Mouse (Mus musculus): ENCODE measurements around the gene Hist1h2af. TPM values are rescaled to one million over a fixed set of nuclear protein-coding genes. Genes with fewer than 3 reads are reported as not detected.
"Not testable (repeated sequence)": the region's sequence is repeated elsewhere in the genome, so short reads cannot be mapped to it uniquely, and the experiment has no call there.

Gene Hist1h2af
- polyA plus RNA-seq, 1 experiment from 2014 or later = 8.3 TPM

DNA sequence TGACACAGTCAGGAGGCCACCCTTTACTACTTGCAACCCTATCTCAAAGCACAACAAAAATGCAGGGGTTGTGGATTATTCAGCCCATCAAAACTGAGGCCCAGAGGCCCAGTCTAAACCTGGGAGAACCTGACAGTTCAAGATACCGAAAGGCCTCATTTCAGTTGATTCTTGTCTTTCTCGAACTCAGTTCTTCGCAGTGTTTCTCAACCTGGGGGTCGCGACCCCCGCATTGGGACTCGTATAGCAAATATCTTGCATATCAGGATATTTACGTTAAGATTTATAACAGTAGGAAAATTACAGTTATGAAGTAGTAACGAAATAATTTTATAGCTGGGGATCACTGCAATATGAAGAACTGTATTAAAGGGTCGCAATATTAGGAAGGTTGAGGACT lies 7.8 kb upstream of the Hist1h2af start:
- H3K9me3 ChIP-seq (replicated peaks) = no peaks in the 10 kb centered on the region
- 2% methylated on average over 10 of the region's 10 CpGs for WGBS (ENCODE audit: insufficient replicate concordance)

DNA sequence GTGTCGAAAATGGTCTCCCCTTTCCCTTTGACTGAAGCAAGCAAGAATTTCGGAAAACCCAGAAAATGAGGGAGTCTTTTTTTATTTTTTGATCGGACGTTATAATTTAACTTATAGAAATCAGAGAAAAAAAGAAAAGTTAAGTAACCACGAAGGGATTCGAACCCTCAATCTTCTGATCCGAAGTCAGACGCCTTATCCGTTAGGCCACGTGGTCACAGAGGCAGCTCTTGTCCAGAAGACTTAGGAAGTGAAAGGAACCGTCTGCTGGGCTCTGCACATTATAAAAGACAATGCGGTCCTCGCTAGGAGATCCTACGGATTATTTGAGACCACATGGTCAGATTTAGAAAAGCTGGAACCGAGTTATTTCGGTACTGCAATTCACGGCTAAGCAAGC lies 7.4 kb upstream of the Hist1h2af start:
- Histone ChIP-seq H3K9ac (peak overlapping the region; percentile 32; the same call in 1 of the 2 replicates), H3K27me3 (no peaks in the 10 kb centered on the region), H3K4me1 (replicated peaks) (peaks cover 40% of the 10 kb centered on the region), H3K4me2 (peak overlapping the region; percentile 65), H3K9me3 (replicated peaks) (no peaks in the 10 kb centered on the region), H3K4me3 (replicated peaks) (peak overlapping the region; percentile 45), H3K36me3 (replicated peaks) (no peaks in the 10 kb centered on the region), H3K27ac (replicated peaks) (no peak overlapping the region)
- no peak for ATAC-seq (ENCODE audit: insufficient read depth)
- under 1% methylated on average over 17 of the region's 17 CpGs for WGBS (ENCODE audit: insufficient replicate concordance)

More for the DNA sequence above, 7.8 kb upstream of the Hist1h2af start:
- Histone ChIP-seq H3K4me3 (replicated peaks) (peak overlapping the region; percentile 45), H3K36me3 (replicated peaks) (no peaks in the 10 kb centered on the region), H3K9ac (peak overlapping the region; percentile 26; the same call in 1 of the 2 replicates), H3K4me2 (peak overlapping the region; percentile 65), H3K27me3 (no peaks in the 10 kb centered on the region), H3K27ac (replicated peaks) (0 out of 2 replicates have a peak overlapping the region, but pooled peaks have one; percentile 25), H3K4me1 (replicated peaks) (peaks cover 44% of the 10 kb centered on the region)
- ATAC-seq (ENCODE audit: insufficient read depth) = no peak

DNA sequence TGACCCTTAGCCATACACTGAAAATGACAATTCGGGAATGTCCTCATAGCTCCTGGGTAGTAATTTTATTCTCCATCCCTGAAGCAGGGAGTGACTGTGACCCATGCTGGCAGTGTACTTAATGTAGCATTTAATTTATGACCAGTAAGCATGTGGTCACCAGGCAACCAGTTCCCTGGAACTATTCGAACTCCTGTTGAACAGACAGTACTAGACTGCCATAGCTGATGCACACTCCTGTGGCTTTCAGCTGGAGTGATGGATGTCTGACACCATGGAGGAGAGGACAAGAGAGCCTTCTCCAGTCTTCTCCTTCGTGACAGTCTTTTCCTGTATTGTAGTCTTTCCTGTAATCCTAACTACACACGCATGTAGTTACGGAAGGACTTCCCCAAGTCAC lies 4.7 kb upstream of the Hist1h2af start:
- Histone ChIP-seq H3K9me3 (replicated peaks) (no peaks in the 10 kb centered on the region), H3K9ac (no peak overlapping the region), H3K36me3 (replicated peaks) (no peaks in the 10 kb centered on the region), H3K27ac (replicated peaks) (peak overlapping the region; percentile 29; the same call in 1 of the 2 replicates), H3K4me3 (replicated peaks) (no peak overlapping the region), H3K4me2 (no peak overlapping the region), H3K4me1 (replicated peaks) (peaks cover 45% of the 10 kb centered on the region), H3K27me3 (no peaks in the 10 kb centered on the region)
- 80% methylated on average over 5 of the region's 5 CpGs for WGBS (ENCODE audit: insufficient replicate concordance)
- ATAC-seq (ENCODE audit: insufficient read depth) = no peak

DNA sequence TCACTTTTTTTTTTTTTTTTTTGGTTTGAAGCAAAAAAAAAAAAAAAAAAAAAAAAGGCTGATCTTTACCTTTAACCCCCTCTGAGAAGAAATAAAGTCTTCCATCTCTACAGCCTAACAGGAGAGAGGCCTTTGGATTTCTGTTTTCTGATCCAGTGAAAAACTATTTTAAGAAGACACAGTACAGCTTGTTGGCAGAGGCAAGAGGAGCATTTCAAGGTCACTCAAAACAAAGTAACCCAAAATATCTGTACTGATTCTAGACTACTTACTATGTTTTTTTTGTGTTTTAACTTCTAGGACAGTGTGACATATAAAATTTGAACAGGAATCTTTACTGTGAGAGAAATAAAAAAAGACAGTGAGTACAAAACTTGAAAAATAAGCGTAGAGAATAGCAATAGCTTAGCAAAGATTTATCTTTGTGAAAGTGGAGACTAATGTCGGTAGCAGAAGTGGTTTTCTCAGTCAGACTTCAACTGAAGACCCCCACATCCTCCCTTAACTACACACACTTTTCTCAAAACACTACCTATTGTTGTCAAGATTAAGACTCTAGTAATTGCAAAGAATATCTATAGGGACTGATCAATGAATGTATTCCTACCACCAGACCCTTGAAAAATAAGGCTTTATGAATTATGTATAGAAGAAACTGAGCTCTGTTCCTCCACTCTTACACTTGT lies 4.1 kb upstream of the Hist1h2af start:
- Histone ChIP-seq H3K9me3 (replicated peaks) (no peaks in the 10 kb centered on the region), H3K27me3 (no peaks in the 10 kb centered on the region), H3K4me3 (replicated peaks) (peak overlapping the region; percentile 66), H3K4me1 (replicated peaks) (peaks cover 44% of the 10 kb centered on the region), H3K36me3 (replicated peaks) (no peaks in the 10 kb centered on the region), H3K9ac (peak overlapping the region; percentile 75), H3K4me2 (peak overlapping the region; percentile 78), H3K27ac (replicated peaks) (peak overlapping the region; percentile 98)
- no peak for ATAC-seq (ENCODE audit: insufficient read depth)
- WGBS (ENCODE audit: insufficient replicate concordance) = 21% methylated on average over 2 of the region's 2 CpGs

DNA sequence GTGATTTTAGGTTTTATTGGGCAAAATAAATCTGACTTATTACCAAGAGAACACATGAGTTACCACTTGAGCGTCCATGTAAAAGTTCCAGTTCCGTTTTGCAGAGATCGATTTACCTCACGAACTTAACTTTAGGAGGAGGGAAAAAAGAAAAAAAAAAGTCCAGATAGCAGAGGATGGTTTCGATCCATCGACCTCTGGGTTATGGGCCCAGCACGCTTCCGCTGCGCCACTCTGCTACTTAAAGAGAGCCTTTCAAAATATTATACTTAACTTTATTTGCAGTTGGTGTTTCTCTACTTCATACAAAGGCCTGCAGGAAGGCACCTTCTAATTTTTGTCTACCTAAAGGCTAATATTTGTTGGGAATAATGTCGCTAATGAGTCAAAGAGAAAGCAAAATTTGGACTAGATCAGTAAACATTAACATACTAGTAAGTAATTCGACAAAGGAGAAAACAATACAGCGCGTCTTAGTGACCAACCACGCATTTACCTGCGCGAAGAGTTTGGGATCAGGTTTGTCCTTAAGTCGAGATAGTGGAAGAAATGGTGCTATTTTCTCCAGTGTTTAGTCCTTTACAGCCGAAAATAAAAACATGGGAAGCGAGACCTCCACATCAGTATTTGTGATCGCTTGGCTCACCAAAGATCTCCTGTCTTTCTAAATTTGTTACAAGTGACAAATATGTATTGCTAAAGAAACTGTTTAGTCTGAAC lies 3.4 kb upstream of the Hist1h2af start:
- H3K4me2 ChIP-seq = peak overlapping the region; percentile 78
- under 1% methylated on average over 20 of the region's 20 CpGs for WGBS (ENCODE audit: insufficient replicate concordance)
- peak overlapping the region; percentile 75 for H3K9ac ChIP-seq
- H3K36me3 ChIP-seq (replicated peaks) = no peaks in the 10 kb centered on the region
- no peak for ATAC-seq (ENCODE audit: insufficient read depth)
- H3K4me3 ChIP-seq (replicated peaks) = peak overlapping the region; percentile 66
- H3K4me1 ChIP-seq (replicated peaks) = peaks cover 42% of the 10 kb centered on the region
- no peaks in the 10 kb centered on the region for H3K27me3 ChIP-seq
- H3K27ac ChIP-seq (replicated peaks) = peak overlapping the region; percentile 98
- no peaks in the 10 kb centered on the region for H3K9me3 ChIP-seq (replicated peaks)

DNA sequence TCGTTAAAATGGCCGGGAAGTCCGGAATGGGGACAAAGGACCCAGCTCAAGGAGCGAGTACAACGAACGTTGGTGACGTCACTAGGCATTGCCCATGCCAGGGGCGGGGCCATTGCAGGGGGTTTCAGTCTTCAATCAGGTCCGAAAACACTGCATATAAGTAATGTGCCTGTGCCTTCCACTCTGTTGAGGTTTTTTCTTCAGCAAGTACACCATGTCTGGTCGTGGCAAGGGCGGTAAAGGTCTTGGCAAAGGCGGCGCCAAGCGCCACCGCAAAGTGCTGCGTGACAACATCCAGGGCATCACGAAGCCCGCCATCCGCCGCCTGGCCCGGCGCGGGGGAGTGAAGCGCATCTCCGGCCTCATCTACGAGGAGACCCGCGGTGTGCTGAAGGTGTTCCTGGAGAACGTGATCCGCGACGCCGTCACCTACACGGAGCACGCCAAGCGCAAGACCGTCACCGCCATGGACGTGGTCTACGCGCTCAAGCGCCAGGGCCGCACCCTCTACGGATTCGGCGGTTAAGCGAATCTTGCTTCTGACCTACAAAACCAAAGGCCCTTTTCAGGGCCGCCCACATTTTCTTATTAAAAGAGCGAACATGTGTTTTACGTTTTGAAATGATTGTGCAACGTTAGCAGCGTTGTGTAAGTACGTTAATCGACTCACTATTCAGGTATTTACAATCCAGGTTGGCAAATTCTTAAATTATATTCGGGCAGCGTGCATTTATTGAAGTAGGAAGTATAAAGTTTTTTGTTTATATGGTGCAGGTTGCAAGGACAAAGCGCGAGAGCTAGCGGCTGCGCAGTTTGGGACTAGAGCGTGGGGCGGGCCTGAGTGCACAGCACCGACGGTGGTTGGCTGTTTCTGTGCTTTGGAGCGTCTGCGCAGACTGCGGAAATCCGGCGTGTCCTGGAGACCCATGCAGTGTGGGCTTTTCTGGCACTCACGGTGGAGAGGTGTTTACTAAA lies 2.5 kb upstream of the Hist1h2af start, which contains the start of gene Hist1h4h:
Gene Hist1h4h, plus strand, starts transcription at position 150 of the 975 bp plus-strand sequence.
- H3K4me2 ChIP-seq = peak within 1 kb of the TSS; percentile 78
- under 1% methylated on average over 64 of the region's 70 CpGs for WGBS (ENCODE audit: insufficient replicate concordance)
- no peaks in the 10 kb centered on the region for H3K27me3 ChIP-seq
- peak within 1 kb of the TSS; percentile 75 for H3K9ac ChIP-seq
- peak within 1 kb of the TSS; percentile 66 for H3K4me3 ChIP-seq (replicated peaks)
- H3K9me3 ChIP-seq (replicated peaks) = no peaks in the 10 kb centered on the region
- no peaks in the 10 kb centered on the region for H3K36me3 ChIP-seq (replicated peaks)
- ATAC-seq (ENCODE audit: insufficient read depth) = peak; percentile 59
- peak within 1 kb of the TSS; percentile 98 for H3K27ac ChIP-seq (replicated peaks)
- peaks cover 34% of the 10 kb centered on the region for H3K4me1 ChIP-seq (replicated peaks)

DNA sequence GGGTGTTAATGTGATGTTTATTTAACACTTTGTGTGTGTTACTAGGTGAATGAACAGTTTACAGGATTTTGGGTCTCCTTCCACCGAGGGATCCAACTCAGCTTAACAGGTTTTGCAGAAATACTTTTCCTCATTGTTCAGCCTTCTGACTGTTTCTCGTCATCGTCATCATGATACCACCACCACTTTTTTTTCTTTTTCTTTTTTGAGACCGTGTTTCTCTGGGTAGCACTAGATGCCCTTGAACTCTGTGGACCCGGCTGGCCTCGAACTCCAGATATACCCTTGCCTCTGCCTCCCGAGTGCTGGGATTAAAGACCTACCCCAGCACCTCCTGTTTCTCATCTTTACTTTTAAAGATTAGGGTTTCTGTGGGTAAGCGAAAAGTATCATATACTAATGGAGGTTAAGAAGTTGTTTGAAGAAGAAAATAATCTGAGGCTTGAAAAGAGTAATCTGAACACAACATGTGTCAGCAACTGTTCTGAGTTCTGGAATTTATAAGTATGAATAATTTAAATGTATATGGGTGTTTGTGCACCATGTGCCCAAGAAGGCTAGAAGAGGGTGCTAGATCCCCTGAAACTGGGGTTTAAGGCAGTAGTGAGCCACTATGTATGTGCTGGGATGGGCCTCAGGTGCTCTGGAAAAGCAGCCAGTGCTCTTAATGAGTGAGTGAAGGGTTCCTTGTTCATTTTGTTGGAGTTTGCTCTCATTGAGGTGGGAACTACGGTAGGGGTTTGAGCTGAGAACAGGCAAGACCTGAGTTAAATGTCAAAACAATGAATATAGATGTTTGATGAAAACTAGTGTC lies 1.2 kb upstream of the Hist1h2af start:
- Histone ChIP-seq H3K36me3 (replicated peaks) (no peaks in the 10 kb centered on the region), H3K9ac (peak overlapping the region; percentile 75), H3K4me1 (replicated peaks) (peaks cover 38% of the 10 kb centered on the region), H3K9me3 (replicated peaks) (no peaks in the 10 kb centered on the region), H3K4me2 (peak overlapping the region; percentile 78), H3K4me3 (replicated peaks) (peak overlapping the region; percentile 66), H3K27ac (replicated peaks) (peak overlapping the region; percentile 98), H3K27me3 (no peaks in the 10 kb centered on the region)
- no peak for ATAC-seq (ENCODE audit: insufficient read depth)
- 14% methylated on average over 9 of the region's 9 CpGs for WGBS (ENCODE audit: insufficient replicate concordance)

DNA sequence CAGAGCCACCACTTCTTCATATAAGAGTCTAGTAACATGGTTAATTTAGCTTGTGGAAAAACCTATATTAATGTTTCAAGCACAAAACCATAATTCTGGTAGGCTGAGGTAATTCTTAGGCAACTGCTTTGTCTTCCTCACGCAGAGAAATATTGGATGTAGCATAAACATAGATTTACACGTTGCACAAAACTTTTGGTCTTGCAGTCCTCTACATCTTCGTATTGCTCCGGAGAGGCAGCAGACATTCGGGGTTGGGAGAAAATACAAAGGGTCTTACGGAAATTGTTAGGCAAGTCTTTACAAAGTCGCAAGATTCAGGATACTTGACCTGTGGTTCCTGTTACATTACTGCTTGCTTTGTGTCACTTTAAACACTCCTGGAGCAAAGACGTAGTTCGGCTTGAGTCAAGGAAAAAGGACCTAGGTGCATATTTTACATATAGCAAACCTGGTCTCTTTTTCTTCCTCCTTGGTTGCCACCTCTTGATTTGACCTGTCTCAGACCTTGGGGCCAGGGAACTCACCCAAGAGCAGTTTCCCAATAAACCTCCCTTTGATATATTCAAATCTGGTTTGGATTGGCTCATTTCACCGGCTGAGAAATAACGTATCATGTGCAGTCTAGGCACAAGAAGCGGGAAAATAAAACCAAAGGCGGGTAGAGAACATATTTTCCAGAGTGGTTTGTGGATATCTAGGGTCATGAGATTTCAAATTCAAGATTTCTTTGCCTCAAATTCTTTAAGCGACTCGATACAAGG lies 844 bp downstream of the Hist1h2af start:
- Histone ChIP-seq H3K9ac (peak overlapping the region; percentile 75), H3K27ac (replicated peaks) (peak overlapping the region; percentile 98), H3K4me3 (replicated peaks) (peak overlapping the region; percentile 66)

DNA sequence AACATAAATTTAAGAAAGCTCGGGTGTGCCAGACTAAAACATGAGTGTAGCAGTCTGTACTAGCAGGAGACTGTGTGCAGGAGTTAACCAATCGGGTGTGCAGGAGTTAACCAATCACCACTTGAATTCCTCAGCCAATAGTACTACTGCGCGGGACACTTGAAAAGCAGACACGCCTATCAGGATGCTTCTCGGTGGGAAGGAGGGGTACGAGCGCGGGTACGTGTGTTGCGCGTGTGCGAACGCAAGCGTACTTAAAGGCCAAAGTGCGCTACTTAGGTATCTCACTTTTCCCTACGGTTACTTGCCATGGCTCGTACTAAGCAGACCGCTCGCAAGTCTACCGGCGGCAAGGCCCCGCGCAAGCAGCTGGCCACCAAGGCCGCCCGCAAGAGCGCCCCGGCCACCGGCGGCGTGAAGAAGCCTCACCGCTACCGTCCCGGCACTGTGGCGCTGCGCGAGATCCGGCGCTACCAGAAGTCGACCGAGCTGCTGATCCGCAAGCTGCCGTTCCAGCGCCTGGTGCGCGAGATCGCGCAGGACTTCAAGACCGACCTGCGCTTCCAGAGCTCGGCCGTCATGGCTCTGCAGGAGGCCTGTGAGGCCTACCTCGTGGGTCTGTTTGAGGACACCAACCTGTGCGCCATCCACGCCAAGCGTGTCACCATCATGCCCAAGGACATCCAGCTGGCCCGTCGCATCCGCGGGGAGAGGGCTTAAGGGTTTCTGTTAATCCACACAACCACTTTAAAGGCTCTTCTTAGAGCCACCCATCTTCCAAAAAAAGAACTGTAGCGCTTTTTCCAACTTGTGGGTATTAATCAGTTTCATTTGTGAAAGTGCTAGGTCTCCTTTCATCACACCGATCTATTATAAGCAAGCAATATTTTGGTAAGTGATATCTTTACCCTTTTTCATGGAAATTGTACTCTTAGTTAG lies 1.7 kb downstream of the Hist1h2af start, which contains the start of gene Hist1h3g:
Gene Hist1h3g, plus strand, starts transcription at position 286 of the 939 bp plus-strand sequence.
- H3K4me3 ChIP-seq (replicated peaks) = peak within 1 kb of the TSS; percentile 66
- H3K9ac ChIP-seq = peak within 1 kb of the TSS; percentile 75
- peaks cover 50% of the 10 kb centered on the region for H3K4me1 ChIP-seq (replicated peaks)
- H3K27me3 ChIP-seq; H3K9me3 ChIP-seq (replicated peaks); H3K36me3 ChIP-seq (replicated peaks): not testable (repeated sequence)
- under 1% methylated on average over 54 of the region's 62 CpGs for WGBS (ENCODE audit: insufficient replicate concordance)
- H3K4me2 ChIP-seq = peak within 1 kb of the TSS; percentile 78
- peak; percentile 84 for ATAC-seq (ENCODE audit: insufficient read depth)
- H3K27ac ChIP-seq (replicated peaks) = peak within 1 kb of the TSS; percentile 98

More for the DNA sequence above, 844 bp downstream of the Hist1h2af start:
- Histone ChIP-seq H3K36me3 (replicated peaks) (no peaks in the 10 kb centered on the region), H3K4me2 (peak overlapping the region; percentile 78), H3K4me1 (replicated peaks) (peaks cover 47% of the 10 kb centered on the region), H3K9me3 (replicated peaks) (no peaks in the 10 kb centered on the region), H3K27me3 (no peaks in the 10 kb centered on the region)
- ATAC-seq (ENCODE audit: insufficient read depth) = peak; percentile 21
- WGBS (ENCODE audit: insufficient replicate concordance) = under 1% methylated on average over 15 of the region's 15 CpGs
